Mouse (Mus musculus) kidney, adult 9 months (tissue): ENCODE data around the gene Tex46.

Source experiments
- DNase-seq: peaks from one replicate; pipeline ENCODE4 v3.0.0; 2022

Gene Tex46

DNA sequence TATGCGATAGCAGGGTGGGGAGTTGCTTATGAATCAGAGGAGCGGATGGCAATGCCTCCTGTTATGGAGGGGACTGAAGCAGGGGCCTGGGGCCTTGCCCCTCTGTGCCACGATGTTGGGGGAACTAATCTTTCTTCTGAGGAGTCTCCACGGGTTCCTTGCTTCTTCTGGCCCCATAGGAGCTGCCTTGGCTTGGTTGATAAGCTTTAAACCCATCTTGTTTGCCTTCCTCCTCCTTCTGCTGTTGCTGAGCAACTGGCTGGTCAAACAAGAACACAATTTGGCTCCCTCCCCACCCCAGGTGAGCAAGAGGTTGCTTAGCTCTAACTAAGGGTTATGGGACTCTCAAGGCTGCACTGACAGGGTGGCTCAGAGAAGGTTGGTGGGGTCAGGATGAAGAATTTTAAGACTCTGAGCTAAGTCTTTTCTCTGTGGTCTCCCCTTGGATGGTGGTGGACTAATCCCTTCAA lies at the start of gene Tex46:
Tex46 (plus strand) TSS at position 51 of the 470 bp plus-strand sequence.
- DNase-seq: no peak

DNA sequence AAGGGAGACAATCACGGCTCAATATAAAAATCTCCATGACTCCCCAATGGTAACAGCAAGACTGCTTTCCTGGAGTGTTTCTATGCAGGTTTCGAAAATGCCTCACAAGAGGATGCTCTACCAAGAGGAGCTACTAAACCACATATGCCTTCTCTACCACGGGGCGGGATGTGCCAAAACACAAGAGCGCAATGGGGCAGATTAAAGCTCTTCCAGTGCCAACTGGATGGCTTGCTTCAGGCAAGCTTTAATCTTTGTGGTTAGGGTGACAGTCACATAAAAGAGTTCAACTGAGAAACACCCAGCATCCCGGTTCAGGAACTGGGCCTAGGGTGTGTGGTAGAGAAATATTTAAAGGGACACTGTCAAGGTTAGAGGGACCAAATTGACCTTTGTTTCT lies 47.5 kb upstream of the Tex46 start:
- no peak for DNase-seq

DNA sequence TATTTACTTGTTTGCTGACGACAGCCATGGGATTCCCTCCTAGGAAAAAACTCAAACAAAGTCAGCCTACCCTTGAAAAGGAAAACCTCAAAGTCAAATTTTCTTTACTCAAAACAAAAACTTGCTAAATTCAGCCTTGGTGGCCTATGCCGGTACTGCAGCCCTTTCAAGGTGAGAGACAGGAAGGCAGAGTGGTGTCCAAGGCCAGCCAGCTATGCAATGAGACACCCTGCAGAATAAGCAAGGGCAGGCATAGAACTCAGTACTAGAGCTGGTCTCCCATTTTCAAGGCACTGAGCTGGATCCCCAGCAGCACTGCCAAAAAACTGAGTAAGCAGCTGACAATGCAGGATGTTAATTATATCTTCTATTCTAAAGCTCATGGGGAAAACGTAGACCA lies 41.6 kb upstream of the Tex46 start:
- no peak for DNase-seq

DNA sequence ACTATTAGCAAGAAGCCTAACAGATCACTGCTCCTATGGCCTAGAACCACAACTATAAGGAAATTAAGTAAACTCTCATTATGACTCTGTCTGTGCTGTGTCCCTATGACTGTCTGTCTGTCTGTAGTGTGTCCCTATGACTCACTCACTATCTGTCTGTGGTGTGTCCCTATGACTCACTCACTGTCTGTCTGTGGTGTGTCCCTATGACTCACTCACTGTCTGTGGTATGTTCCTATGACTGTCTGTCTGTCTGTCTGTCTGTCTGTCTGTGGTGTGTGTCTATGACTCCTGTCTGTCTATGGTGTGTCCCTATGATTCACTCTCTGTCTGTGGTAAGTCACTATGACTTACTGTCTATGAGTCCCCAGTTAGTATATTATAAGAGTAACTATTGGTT lies 40.2 kb upstream of the Tex46 start:
- DNase-seq: no peak

DNA sequence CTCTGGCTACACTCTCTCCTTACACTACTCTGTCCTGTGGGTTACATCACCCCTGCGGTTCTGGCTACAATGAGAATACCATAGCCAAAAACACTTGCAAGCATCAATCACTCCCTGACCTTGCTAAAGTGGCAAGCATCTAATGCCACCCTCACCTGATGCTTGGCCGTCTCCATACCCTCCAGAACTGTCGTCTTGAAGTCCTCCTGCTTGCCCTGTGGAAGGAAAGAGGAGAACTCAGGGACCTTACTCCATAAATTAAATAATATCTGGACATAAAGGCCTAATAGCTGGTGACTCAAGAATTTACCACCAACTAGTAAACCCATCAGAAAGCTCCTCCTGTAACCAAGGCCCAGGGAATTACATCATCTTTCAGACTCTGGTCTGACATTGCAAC lies 28.4 kb upstream of the Tex46 start:
- no peak for DNase-seq

DNA sequence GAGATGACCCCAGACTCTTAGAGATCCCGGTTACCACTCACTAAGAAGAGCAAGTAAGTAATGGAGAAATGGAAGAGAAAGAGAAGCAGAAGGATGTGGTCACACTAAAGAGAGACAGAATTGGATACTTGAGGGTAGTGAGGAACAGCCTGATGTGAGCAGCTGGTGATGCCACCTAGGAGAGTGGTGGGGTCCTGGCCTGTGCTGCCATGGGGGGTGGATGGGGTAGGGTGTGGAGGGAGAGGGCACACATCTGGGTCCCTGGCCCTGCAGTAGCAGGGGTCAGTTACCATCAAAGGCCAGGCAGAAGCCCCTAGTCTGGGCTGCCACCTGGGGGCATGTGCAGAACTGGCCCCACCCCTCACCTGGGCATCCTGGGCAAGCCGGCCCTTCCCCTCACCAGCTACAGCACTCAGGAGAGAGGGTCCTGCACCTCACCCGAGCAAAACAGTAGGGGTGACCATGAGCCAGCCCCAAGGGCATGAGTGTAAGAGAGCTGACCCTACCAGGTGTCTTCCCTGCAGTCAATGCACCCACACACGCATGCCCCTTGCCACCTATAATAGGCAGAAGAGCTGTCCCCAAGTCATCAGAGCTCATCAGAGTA lies 22.9 kb upstream of the Tex46 start:
- DNase-seq: no peak

DNA sequence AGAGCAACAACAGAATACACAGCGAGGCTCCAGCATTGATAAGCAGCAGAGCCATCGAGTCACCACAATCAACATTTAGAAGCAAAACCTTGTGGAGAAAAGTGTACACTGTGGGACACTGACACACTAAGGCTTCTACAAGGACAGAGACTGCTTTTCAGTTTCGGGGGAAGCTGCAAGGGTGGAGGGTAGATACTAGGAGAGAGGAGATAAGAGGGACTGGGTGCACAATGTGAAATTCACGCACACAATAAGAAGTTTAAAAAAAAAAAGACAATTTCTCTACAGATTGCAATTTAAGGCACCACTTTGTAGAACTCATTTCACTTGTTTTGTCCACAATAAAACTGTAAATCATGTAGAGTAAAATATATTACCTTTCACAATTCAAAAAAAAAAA lies 22.2 kb upstream of the Tex46 start:
- no peak for DNase-seq

DNA sequence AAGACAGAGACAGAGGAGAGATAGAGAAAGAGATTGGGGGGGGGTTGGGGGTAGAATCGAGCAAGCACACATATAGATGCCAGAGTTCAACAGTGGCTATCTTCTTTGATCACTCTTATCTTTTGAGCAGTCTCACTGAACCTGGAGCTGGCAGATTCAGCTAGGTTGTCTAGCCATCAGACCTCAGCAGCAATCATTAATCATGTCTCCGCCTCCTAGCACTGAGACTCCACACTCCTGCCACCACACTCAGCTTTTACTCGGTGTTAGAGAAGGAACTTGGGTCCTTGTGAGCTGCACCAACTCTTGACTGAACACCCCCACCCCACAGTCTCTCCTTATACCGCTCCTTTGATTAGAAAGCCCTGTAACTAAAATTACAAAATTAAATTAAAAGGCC lies 18.1 kb upstream of the Tex46 start:
- no peak for DNase-seq

DNA sequence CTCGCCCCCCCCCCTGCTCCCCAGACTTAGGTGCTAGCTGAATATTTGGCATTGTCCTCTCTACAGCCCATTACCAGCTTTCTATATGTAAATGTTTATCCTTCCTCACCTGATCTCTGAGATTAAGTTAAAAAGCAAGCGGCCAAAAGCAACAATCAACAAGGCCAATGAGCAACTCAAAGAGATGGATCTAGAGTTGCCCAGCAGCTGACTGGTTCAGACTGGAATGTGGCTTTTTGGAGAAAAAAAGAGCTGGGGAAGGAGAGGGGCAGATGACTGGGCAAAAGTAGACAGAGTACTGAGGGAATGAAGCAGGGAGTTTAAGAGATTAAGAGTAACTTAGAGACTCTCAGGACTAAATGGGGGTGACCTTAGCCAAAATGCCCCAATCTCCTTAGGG lies 16.2 kb upstream of the Tex46 start:
- DNase-seq: no peak

DNA sequence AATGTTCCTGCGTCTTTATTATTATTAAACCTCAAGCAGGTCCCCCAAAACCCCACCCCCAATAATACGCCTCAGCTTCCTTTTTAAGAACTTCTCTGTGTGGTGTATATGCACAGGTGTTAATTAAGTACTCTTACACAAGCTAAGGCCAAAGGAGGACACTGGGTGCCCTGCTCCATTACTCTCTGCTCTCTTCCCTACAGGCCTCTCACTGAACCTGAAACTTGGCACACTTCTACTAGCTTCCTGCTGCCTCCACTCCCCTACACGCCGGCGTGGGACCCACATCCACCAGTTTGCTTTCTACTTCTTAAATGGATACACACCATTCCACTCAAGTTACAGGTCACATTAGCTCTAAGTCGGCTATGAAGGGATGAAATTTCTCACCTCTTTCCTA lies 15.0 kb upstream of the Tex46 start:
- peak; percentile 22 for DNase-seq

DNA sequence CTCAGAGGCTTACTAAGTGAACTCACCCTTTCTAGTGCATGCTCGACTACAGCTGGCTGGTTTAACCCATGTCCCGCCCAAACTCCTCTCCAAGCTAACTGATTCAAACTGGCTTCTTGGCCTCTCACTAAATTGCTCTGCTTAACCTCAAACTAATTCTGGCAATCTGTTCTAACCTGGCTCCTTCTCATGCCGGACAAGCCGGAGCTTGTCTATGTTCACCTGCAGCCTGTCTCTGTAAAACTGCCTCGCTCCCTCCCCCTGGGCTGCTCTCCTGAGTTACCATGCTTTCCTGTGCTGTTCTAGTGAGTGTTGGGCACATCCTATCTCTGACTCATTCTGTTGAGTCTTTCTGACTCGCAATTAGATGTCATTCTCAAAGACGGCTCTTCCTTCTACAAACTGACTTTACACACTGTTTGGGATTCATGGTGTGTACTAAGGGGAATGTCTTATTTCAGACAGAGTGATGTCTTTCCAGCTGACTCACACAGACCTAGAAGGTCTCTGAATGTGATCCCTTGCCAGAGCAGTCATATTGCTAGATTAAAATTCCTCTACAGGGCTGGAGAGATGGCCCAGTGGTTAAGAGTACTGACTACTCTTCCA lies 11.9 kb upstream of the Tex46 start:
- no peak for DNase-seq

DNA sequence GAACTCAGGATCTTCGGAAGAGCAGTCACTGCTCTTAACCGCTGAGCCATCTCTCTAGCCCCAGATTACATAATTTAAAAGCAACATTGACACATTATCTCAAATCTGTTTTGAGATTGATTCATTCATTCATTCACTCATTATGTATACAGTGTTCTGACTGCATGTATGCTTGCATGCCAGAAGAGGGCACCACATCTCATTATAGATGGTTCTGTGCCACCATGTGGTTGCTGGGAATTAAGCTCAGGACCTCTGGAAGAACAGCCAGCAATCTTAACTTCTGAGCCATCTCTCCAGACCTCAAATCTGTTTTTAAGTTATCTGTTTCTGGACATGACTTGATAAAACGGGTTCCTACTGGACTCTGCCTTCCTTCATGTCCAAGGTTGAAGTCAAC lies 10.4 kb upstream of the Tex46 start:
- no peak for DNase-seq

DNA sequence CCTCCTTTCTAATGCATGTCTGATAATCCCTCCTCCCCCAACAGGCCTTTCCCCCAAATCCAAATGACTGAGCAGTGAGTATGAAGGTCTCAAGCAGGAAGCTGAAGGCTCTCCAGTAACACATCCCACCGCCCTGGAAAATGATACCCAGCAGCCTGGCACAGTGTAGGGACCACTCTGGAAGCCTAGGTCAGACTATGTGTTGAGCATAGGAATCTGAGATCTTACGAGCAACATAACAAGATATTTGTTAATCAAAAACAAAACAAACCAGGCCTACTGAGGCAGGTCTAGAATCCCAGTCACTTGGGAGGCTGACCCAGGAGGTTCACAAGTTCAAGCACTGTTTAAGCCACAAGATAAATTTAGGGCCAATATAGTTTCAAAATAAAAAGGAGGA lies 9.7 kb upstream of the Tex46 start:
- no peak for DNase-seq

DNA sequence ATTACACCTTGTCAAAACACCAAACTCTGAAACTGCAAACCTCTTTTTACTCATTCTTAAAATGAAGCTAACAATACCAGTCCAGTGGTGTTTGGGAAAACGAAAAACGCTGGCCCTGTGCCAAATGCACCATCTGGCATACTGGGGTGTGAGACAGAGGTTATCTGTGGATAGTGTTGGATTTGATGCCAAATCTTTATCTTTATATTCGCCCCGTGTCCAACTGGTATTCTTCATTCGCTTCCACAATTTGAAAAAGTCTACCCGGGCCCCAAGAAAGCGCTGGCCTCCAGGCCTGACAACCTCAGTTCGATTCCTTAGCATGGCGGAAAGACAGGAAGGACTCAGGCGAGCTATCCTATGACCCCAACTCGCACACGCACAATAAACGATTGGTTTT lies 8.8 kb upstream of the Tex46 start:
- DNase-seq: peak; percentile 38

DNA sequence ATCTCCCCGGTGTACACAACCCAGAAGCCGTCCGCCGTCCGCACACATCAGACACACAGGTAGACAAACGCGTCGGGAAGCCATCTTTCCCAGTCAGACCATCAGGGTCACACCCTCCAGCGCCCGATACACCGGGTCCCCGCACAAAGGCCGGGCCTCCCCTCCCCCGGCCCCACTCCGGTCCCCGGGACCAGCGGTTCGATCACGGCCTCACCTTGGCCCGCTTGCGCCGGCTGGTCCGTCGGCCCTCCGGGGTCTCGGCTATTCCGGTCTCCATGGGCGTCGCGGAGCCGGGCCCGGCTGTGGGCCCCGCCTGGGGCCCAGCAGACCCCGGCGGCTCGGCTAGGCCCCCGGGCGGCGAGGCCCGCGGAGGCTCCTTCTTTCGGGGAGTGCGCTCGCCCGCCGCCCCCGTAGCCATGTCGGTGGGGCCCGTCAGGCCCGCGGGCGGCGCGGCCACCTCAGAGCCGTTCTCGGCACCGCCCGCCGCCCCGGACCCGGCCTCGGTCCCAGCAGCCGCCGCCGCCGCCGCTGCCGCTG lies 8.2 kb upstream of the Tex46 start:
- DNase-seq: peak; percentile 38

DNA sequence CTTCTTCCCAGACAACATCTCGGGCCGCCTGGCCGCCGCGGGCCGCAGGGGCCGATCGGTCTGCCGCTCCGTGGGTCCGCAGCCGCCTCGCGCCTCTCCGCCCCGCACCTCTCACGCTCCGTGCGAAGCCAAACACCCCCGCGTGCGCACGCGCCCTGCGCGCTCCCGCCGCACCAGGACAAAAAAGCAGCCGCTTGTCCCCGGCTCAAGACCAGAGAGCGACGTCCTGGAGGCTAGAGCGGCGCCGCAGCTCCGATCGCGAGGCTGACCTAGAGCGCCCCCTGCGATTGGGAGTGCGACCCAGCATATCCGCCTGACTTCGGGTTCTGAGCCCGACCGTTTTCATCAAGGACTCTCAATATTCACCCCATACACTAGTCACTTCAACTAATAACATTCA lies 7.7 kb upstream of the Tex46 start, which contains the start of gene Kdm1a:
Kdm1a (minus strand) TSS at position 156 of the 400 bp plus-strand sequence.
- peak; percentile 95 for DNase-seq

DNA sequence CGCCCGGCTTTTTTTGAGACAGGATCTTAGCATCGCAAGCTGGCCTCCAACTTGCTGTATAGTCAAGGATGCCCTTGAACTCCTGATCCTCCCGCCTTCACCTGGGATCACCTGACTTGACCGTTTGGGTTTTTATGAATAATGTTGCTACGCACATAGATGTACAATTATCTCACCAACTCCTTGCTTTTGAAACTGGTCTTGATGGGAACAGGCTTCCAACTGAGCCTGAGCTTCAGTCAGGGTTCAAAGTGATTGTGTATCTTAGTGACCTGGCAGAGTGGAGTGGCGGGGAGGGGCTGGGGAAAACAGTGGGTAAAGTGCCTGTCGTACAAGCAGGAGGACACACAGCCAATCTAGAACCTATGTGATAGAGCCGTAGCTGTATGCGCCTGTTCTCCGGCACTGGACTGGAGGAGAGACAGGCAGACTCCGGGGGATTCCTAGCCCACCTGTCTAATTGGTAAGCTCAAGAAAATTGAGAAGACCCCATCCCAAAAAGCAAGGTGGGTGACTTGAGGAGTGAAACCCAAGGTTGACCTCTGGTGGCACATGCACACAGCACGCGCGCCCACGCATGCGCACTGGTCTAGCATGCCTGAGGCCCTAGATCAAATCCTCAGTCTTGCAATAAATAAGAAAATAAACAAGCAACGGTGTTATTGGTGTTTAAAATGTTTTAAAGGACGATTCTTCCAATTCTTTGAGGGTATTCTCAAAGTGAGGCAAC lies 4.3 kb upstream of the Tex46 start:
- no peak for DNase-seq

DNA sequence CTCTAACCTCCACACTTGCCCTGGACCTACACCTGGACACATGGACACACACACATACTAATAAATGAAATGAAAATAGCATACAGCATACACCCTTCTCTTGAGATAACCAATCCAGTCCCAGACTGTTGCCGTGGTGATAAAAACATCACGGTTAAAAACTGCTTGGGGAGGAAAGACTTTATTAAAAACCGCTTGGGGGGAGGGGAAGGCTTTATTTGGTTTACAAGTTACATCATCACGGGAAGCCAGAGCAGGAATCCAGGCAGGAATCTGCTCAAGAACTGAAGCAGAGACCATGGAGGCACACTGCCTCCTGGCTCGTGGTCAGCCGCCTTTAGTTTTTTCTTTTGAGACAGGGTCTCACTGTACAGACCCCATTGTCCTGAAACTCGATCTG lies 3.4 kb downstream of the Tex46 start:
- DNase-seq: no peak

DNA sequence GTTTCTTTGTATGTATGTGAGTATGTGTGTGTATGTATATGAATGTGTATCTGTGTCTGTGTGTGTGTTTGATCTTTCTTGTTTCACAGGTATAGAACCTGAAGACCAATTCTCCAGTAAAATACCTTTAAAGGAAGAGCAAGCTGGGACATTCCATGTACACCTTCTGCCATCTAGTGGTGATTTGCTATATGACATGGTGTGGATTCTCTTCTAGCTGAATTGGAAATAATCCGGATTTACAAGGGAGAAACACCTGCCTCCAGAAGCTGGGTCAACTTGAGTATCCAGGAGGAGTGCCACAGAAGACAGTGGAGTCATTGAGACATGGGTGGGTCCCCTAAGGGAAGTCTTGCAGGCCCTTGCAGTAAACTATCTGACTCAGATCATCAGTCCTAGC lies 11.1 kb downstream of the Tex46 start:
- DNase-seq: peak; percentile 73

DNA sequence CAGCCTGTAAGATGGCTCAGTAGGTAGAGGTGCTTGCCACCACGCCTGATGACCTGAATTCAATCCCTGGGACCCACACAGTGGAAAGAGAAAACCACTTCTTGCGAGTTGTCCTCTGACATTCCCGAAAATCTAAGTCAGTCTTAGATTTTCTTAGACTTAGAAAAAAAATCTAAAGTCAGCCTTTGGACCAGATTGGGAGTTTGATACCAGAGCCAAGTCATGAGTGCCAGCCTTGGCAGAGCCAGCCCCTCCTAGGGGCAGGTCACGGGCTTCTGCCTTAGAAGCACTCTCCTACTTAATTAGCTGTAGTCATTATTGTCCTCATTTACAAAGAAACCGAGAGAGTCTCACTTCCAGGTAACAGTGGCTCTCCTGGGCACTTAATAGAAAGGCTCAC lies 11.7 kb downstream of the Tex46 start:
- DNase-seq: no peak

DNA sequence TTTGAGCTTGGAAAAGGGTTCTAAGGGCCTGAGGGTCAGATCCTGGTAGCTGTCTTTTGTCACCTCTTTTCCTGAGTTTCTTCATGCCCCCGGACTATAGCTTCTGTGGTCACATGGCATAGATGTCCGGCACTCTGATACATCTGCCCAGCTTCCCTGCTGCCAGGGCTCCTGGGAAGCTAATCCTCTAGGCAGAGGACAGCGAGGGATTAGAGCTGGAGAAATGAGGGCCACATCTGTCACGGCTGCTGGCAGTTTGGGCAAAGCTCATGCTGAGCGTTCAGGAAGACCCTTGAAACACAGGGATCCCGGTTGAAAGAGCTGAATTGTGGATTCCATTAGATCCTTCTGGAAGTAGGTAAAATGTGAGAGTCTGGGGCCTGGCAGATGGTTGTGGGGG lies 12.2 kb downstream of the Tex46 start, which contains the start of gene Lactbl1:
Lactbl1 (plus strand) TSS at position 234 of the 400 bp plus-strand sequence.
- no peak for DNase-seq

DNA sequence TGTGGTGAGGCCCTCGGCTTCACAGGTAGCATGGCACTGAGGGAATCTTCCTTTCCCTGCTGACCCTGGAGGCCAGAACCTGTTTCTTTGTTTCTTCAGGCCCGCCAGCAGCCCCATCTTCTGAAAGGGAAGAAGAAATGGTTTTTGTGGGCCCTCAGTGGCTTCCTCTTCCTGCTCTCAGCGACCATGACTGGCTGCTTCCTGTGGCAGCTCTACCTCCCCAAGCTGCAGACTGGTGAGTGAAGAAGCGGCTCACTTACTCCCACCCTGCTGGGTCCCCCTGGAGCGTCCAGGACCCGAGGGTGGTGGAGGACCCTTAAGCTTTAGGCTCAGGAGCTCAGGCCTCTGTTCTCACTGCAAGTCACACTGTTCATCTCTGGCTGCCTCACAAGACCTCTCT lies 16.4 kb downstream of the Tex46 start:
- DNase-seq: no peak

DNA sequence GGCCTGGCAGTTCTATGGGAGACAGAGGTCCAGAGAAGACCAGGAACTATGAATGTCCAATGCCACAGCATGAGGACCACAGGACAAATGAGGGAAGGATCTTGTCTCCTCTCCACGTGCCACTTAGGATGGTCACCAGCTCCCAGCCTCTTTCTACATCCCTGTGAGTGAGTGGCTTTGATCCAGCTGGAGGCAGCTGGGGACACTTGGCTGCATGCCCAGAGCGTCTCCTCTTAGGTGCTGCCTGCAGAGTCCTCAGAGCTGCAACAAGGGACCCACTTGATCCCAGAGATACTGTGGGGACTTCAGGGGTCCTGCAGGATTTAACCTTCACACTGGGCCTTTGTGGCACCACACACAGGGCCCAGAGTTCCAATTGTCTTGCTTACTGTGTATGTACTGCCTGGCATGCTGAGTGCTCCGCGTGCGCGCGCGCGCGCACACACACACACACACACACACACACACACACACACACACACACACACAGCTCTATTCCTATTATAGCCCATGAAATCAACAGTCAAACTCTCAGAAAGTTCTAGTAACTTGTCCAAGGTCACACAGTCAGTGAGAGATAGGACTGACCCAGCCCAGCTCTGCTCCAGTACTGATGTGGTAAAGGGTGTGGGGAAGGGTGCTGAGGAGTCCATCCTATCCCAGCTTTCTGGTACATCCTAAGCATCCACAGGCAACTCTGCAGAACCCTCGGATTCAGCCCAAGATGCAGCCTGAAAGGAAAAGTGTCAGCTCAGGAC lies 21.2 kb downstream of the Tex46 start:
- DNase-seq: no peak
